Mouse (Mus musculus): Measurements from ENCODE around the gene Inpp4b. TPM values are rescaled to one million over a fixed set of nuclear protein-coding genes. Genes with fewer than 3 reads are reported as not detected.

Inpp4b gene
- polyA plus RNA-seq, 1 experiment = 22.6 TPM

- Histone ChIP-seq H3K36me3 (ENCODE audit: control insufficient read depth, insufficient read depth, low read length) (no peaks in the 10 kb centered on the region), H3K27ac (ENCODE audit: control insufficient read depth, insufficient read depth, low read length) (no peak overlapping the region), H3K4me3 (ENCODE audit: control insufficient read depth, insufficient read depth, low read length) (no peak overlapping the region), H3K27me3 (ENCODE audit: control insufficient read depth, insufficient read depth, low read length) (no peaks in the 10 kb centered on the region), H3K4me1 (replicated peaks; ENCODE audit: control insufficient read depth, insufficient read depth, low read length) (no peaks in the 10 kb centered on the region)
- TF ChIP-seq CTCF (IDR thresholded peaks at IDR 0.05; ENCODE audit: borderline replicate concordance, control insufficient read depth, extremely low read depth, insufficient read depth, low read length, poor library complexity) (no peak), POLR2A (IDR thresholded peaks at IDR 0.05; ENCODE audit: control insufficient read depth, extremely low read depth, insufficient read depth, low read length, poor library complexity) (no peak)
- WGBS = 50% methylated on average over 4 of the region's 4 CpGs
- no peak for DNase-seq
These were observed 32.6 kb downstream of the Inpp4b start for GRCm38 (mm10) chr8:81374877-81375475.

DNA sequence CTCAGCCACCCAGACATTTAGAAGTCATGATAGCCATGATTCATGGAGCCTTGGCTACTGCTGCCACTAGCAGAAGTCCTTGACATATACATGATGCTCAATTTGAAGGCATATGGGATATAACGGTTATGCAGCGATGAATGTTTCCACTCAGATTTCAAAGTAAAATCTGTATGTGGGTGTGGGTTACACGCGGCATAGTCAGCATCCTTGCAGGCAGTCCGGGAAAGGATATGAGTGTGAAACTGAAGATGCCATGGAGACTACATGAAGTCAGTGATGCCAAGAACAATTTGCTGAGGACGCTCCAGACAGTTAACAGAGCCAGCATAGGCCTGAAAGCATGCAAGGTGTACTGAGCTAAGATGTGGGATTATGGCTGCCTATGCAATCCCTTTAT lies 46.6 kb downstream of the Inpp4b start:
- TF ChIP-seq POLR2A (IDR thresholded peaks at IDR 0.05; ENCODE audit: control insufficient read depth, extremely low read depth, insufficient read depth, low read length, poor library complexity) = no peak
- TF ChIP-seq CTCF (IDR thresholded peaks at IDR 0.05; ENCODE audit: borderline replicate concordance, control insufficient read depth, extremely low read depth, insufficient read depth, low read length, poor library complexity) = no peak
- no peaks in the 10 kb centered on the region for H3K36me3 ChIP-seq (ENCODE audit: control insufficient read depth, insufficient read depth, low read length)
- 93% methylated on average over 6 of the region's 6 CpGs for WGBS
- DNase-seq = no peak
- no peaks in the 10 kb centered on the region for H3K27me3 ChIP-seq (ENCODE audit: control insufficient read depth, insufficient read depth, low read length)
- H3K27ac ChIP-seq (ENCODE audit: control insufficient read depth, insufficient read depth, low read length) = no peak overlapping the region
- H3K4me3 ChIP-seq (ENCODE audit: control insufficient read depth, insufficient read depth, low read length) = no peak overlapping the region
- no peaks in the 10 kb centered on the region for H3K4me1 ChIP-seq (replicated peaks; ENCODE audit: control insufficient read depth, insufficient read depth, low read length)

- Histone ChIP-seq H3K4me3 (ENCODE audit: control insufficient read depth, insufficient read depth, low read length) (no peak overlapping the region), H3K4me1 (replicated peaks; ENCODE audit: control insufficient read depth, insufficient read depth, low read length) (no peaks in the 10 kb centered on the region), H3K27ac (ENCODE audit: control insufficient read depth, insufficient read depth, low read length) (no peak overlapping the region), H3K27me3 (ENCODE audit: control insufficient read depth, insufficient read depth, low read length) (no peaks in the 10 kb centered on the region), H3K36me3 (ENCODE audit: control insufficient read depth, insufficient read depth, low read length) (no peaks in the 10 kb centered on the region)
- no peak for DNase-seq
- TF ChIP-seq CTCF (IDR thresholded peaks at IDR 0.05; ENCODE audit: borderline replicate concordance, control insufficient read depth, extremely low read depth, insufficient read depth, low read length, poor library complexity) (no peak), POLR2A (IDR thresholded peaks at IDR 0.05; ENCODE audit: control insufficient read depth, extremely low read depth, insufficient read depth, low read length, poor library complexity) (no peak)
These were observed 56.7 kb downstream of the Inpp4b start for GRCm38 (mm10) chr8:81399071-81399470.

GRCm38 (mm10) chr8:81399501-81399900 lies 57.1 kb downstream of the Inpp4b start:
- Histone ChIP-seq H3K27ac (ENCODE audit: control insufficient read depth, insufficient read depth, low read length) (no peak overlapping the region), H3K36me3 (ENCODE audit: control insufficient read depth, insufficient read depth, low read length) (no peaks in the 10 kb centered on the region), H3K4me3 (ENCODE audit: control insufficient read depth, insufficient read depth, low read length) (no peak overlapping the region), H3K4me1 (replicated peaks; ENCODE audit: control insufficient read depth, insufficient read depth, low read length) (no peaks in the 10 kb centered on the region), H3K27me3 (ENCODE audit: control insufficient read depth, insufficient read depth, low read length) (no peaks in the 10 kb centered on the region)
- TF ChIP-seq CTCF (IDR thresholded peaks at IDR 0.05; ENCODE audit: borderline replicate concordance, control insufficient read depth, extremely low read depth, insufficient read depth, low read length, poor library complexity) (no peak), POLR2A (IDR thresholded peaks at IDR 0.05; ENCODE audit: control insufficient read depth, extremely low read depth, insufficient read depth, low read length, poor library complexity) (no peak)
- no peak for DNase-seq
- WGBS = 88% methylated on average over 4 of the region's 4 CpGs

DNA sequence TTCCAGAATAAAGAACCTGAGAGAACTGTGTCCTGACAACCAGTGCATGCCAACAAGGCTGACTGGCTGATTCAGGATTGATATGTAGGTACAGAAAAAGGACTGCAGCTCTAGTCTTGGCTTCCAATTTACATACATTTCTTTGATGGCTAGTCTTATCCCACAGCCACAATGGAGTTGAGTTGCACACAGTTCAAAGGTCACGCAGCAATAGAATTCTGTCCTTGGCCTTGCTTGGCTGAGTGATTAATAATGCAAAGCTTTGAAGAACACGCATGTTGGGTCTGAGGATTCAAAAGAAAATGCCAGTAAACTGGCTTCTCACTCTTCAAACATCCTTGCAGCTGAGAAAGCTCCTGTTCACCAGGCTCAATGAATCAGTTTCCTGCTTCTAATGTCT lies 70.4 kb downstream of the Inpp4b start:
- H3K36me3 ChIP-seq (ENCODE audit: control insufficient read depth, insufficient read depth, low read length) = no peaks in the 10 kb centered on the region
- no peaks in the 10 kb centered on the region for H3K4me1 ChIP-seq (replicated peaks; ENCODE audit: control insufficient read depth, insufficient read depth, low read length)
- no peak for DNase-seq
- no peak for TF ChIP-seq CTCF (IDR thresholded peaks at IDR 0.05; ENCODE audit: borderline replicate concordance, control insufficient read depth, extremely low read depth, insufficient read depth, low read length, poor library complexity)
- 93% methylated on average over 2 of the region's 2 CpGs for WGBS
- H3K27ac ChIP-seq (ENCODE audit: control insufficient read depth, insufficient read depth, low read length) = no peak overlapping the region
- no peaks in the 10 kb centered on the region for H3K27me3 ChIP-seq (ENCODE audit: control insufficient read depth, insufficient read depth, low read length)
- no peak overlapping the region for H3K4me3 ChIP-seq (ENCODE audit: control insufficient read depth, insufficient read depth, low read length)

DNA sequence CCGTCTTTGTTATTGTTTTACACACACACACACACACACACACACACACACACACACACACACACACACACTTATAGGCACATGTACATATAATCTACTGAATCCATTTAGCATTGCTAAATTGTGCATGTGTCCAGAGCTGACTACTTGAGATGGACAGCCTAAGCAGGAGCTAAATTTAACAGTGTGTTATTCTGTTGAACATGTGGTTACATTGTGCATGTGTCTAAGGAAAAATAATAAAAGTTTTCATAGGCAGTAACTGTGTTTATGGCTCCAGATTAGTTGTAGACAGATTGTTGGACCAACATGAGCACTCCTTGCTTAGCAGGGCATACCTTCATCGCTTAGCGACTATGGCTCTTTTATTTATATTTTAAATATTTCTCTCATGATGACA lies 101.6 kb downstream of the Inpp4b start:
- no peaks in the 10 kb centered on the region for H3K27me3 ChIP-seq (ENCODE audit: control insufficient read depth, insufficient read depth, low read length)
- no peaks in the 10 kb centered on the region for H3K4me1 ChIP-seq (replicated peaks; ENCODE audit: control insufficient read depth, insufficient read depth, low read length)
- no peak overlapping the region for H3K4me3 ChIP-seq (ENCODE audit: control insufficient read depth, insufficient read depth, low read length)
- WGBS = 99% methylated on average over 3 of the region's 3 CpGs
- no peak for DNase-seq
- no peak overlapping the region for H3K27ac ChIP-seq (ENCODE audit: control insufficient read depth, insufficient read depth, low read length)
- no peaks in the 10 kb centered on the region for H3K36me3 ChIP-seq (ENCODE audit: control insufficient read depth, insufficient read depth, low read length)
- no peak for TF ChIP-seq POLR2A (IDR thresholded peaks at IDR 0.05; ENCODE audit: control insufficient read depth, extremely low read depth, insufficient read depth, low read length, poor library complexity)
- TF ChIP-seq CTCF (IDR thresholded peaks at IDR 0.05; ENCODE audit: borderline replicate concordance, control insufficient read depth, extremely low read depth, insufficient read depth, low read length, poor library complexity) = no peak

- Histone ChIP-seq H3K27ac (ENCODE audit: control insufficient read depth, insufficient read depth, low read length) (no peak overlapping the region), H3K27me3 (ENCODE audit: control insufficient read depth, insufficient read depth, low read length) (no peaks in the 10 kb centered on the region), H3K4me3 (ENCODE audit: control insufficient read depth, insufficient read depth, low read length) (no peak overlapping the region), H3K4me1 (replicated peaks; ENCODE audit: control insufficient read depth, insufficient read depth, low read length) (no peaks in the 10 kb centered on the region), H3K36me3 (ENCODE audit: control insufficient read depth, insufficient read depth, low read length) (no peaks in the 10 kb centered on the region)
- no peak for DNase-seq
- 53% methylated on average over 2 of the region's 2 CpGs for WGBS
- TF ChIP-seq CTCF (IDR thresholded peaks at IDR 0.05; ENCODE audit: borderline replicate concordance, control insufficient read depth, extremely low read depth, insufficient read depth, low read length, poor library complexity) (no peak), POLR2A (IDR thresholded peaks at IDR 0.05; ENCODE audit: control insufficient read depth, extremely low read depth, insufficient read depth, low read length, poor library complexity) (no peak)
These were observed 107.4 kb downstream of the Inpp4b start for GRCm38 (mm10) chr8:81449798-81450197.
